Mouse (Mus musculus) limb, embryonic 10.5 days (tissue): ENCODE data around the gene Fam122a. TPM values are rescaled to one million over a fixed set of nuclear protein-coding genes. Genes with fewer than 3 reads are reported as not detected.

ENCODE experiments used
- DNase-seq: peaks from one replicate; pipeline ENCODE4 v3.0.0-alpha.2; 2017; ENCODE audit warnings: low spot score
- H3K27ac ChIP-seq: fragments of 300-500 bp; sonication (generic); 2 replicates; pipeline ENCODE4 v1.5.1; 2016; ENCODE audit warnings: mild to moderate bottlenecking
- H3K27me3 ChIP-seq: fragments of 300-500 bp; sonication (generic); 2 replicates; pipeline ENCODE4 v1.6.1; 2016; ENCODE audit warnings: low read depth, mild to moderate bottlenecking; ENCODE audit not compliant: poor library complexity, severe bottlenecking
- H3K36me3 ChIP-seq: fragments of 300-500 bp; sonication (generic); 2 replicates; pipeline ENCODE4 v1.6.1; 2016; ENCODE audit warnings: mild to moderate bottlenecking, moderate library complexity
- H3K4me1 ChIP-seq: fragments of 300-500 bp; sonication (generic); 2 replicates; pipeline ENCODE4 v1.6.1; 2016
- H3K4me3 ChIP-seq: fragments of 300-500 bp; sonication (generic); 2 replicates; pipeline ENCODE4 v1.5.1; 2016; ENCODE audit warnings: mild to moderate bottlenecking, moderate library complexity
- H3K9me3 ChIP-seq: fragments of 300-500 bp; sonication (generic); replicated peaks from 2 replicates; pipeline ENCODE4 v1.6.1; 2016; ENCODE audit warnings: mild to moderate bottlenecking
- WGBS: fragments of 180-500 bp; shearing (Covaris S2); methylation state at CpG from one replicate; pipeline ENCODE4 v1.1.7; 2016; 5-methylcytosine and 5-hydroxymethylcytosine counted together
- polyA plus RNA-seq: library from polyadenylated mRNA; unstranded; fragments of >200 nt; fragmentation: Nextera tagmentation; extraction: Ambion mirVana; gene quantifications from 2 replicates; pipeline ENCODE4 v1.2.1, GENCODE M21; 2016

The Fam122a gene
- polyA plus RNA-seq, 1 experiment from 2014 or later, result 44.3 TPM

DNA sequence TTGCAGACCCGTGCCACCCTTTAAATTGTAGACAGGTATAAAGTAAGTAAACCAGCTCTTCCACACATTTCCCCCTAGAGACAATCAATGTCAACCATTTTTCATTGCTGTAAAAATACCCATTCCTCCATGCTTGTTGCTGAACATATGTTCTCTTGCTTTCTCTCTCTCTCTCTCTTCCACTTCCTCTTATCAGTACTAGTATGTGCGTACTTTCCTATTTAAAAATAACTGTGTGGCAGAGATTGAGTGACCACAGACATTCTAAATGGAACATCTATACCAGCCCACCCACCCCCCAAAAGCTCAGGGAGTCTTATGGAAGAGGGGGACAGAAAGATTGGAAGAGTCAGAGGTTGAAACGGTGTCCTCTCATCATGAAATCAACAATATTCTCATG lies 32.8 kb downstream of the Fam122a start:
- Histone ChIP-seq H3K9me3 (no peaks in the 10 kb centered on the region), H3K36me3 (no peaks in the 10 kb centered on the region), H3K4me3 (no peak overlapping the region), H3K27ac (no peak overlapping the region), H3K27me3 (no peaks in the 10 kb centered on the region), H3K4me1 (no peaks in the 10 kb centered on the region)
- no peak for DNase-seq
- WGBS, result 92% methylated on average over 3 of the region's 3 CpGs

DNA sequence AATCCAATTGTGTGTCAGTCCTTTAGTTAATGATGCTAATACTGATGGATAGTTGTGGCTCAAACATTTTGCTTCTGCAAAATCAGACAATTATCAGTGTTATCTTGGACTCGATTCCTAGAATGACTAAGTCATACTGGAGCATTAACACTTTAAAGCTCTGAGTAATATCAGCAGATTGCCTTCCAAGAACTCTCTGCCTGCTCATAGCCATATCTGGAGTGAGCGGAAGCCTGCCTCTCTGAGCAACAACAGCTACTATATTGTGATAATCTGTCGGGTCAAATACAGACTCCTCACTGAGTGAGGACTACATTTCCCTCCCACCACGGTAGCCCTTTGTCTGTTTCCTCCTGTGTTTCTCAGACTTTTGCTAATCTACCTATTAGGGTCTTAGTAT lies 37.4 kb downstream of the Fam122a start:
- WGBS, result 87% methylated on average over 4 of the region's 4 CpGs
- Histone ChIP-seq H3K27ac (no peak overlapping the region), H3K36me3 (no peaks in the 10 kb centered on the region), H3K4me1 (peaks cover 6% of the 10 kb centered on the region), H3K4me3 (no peak overlapping the region), H3K27me3 (no peaks in the 10 kb centered on the region), H3K9me3 (no peaks in the 10 kb centered on the region)
- no peak for DNase-seq

DNA sequence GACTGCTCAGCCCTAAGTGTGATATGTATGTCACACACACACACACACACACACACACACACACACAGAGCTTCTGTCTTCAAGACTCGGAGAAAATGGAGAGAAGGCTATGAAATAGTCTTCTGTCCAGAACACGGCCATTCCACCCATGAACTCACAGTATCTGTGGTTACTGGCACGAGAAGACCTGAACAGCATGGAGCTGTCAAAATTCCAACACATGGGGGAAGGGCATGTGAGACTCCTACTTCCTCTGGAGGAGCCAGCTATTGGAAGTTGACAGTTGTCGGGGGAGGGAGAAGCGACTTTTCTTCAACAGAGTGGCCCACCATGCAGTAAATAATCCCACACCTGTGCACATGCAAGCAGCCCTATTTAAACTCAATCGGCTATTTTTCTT lies 42.9 kb downstream of the Fam122a start:
- H3K27me3 ChIP-seq, result no peaks in the 10 kb centered on the region
- no peaks in the 10 kb centered on the region for H3K36me3 ChIP-seq
- WGBS, result 85% methylated on average over 6 of the region's 6 CpGs

DNA sequence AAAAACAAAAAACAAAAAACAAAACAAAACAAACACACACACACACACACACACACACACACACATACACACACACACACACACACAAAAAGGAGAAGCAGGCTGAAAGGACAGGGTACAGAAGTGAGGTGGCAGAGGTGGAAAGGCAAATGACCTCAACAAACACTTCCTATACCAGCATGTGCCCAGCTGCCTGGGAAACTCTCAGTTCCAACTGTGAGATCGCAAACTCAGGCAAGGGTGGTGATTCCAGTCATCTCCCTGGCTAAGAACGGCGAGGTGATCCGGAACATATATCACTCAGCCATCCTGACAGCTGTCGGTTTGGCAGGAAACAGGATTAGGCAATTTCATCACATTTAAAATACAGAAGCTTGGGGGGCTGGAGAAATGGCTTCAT lies 44.7 kb downstream of the Fam122a start:
- H3K36me3 ChIP-seq, result no peaks in the 10 kb centered on the region
- WGBS, result 83% methylated on average over 5 of the region's 5 CpGs

More for the DNA sequence above, 42.9 kb downstream of the Fam122a start:
- Histone ChIP-seq H3K9me3 (no peaks in the 10 kb centered on the region), H3K4me3 (no peak overlapping the region), H3K4me1 (peaks cover 6% of the 10 kb centered on the region), H3K27ac (no peak overlapping the region)
- DNase-seq, result no peak

DNA sequence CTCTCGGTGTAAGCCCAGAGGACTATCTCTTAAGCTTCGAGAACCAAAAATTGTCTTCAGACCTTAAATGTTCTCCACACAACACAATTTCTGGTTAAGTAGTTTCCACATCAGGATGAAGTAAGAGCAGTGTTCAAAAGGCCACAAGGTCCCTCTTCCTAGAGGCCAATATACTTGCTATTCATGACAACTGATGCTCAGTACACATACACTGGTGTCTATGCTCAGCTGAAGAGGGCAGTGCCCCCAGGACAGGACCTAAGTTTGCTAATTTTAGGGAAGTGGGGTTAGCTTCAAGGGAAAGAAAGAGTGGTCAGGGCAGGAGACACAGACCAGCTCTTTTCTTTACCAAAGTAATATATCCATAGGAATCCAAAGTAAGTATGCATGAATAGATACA lies 45.8 kb downstream of the Fam122a start:
- H3K27ac ChIP-seq, result no peak overlapping the region
- peaks cover 6% of the 10 kb centered on the region for H3K4me1 ChIP-seq
- DNase-seq, result no peak
- H3K9me3 ChIP-seq, result no peaks in the 10 kb centered on the region
- 93% methylated on average over 2 of the region's 2 CpGs for WGBS
- H3K36me3 ChIP-seq, result no peaks in the 10 kb centered on the region
- no peaks in the 10 kb centered on the region for H3K27me3 ChIP-seq
- no peak overlapping the region for H3K4me3 ChIP-seq

More for the DNA sequence above, 44.7 kb downstream of the Fam122a start:
- Histone ChIP-seq H3K4me1 (peaks cover 6% of the 10 kb centered on the region), H3K27ac (no peak overlapping the region), H3K9me3 (no peaks in the 10 kb centered on the region), H3K27me3 (no peaks in the 10 kb centered on the region), H3K4me3 (no peak overlapping the region)
- DNase-seq, result no peak

DNA sequence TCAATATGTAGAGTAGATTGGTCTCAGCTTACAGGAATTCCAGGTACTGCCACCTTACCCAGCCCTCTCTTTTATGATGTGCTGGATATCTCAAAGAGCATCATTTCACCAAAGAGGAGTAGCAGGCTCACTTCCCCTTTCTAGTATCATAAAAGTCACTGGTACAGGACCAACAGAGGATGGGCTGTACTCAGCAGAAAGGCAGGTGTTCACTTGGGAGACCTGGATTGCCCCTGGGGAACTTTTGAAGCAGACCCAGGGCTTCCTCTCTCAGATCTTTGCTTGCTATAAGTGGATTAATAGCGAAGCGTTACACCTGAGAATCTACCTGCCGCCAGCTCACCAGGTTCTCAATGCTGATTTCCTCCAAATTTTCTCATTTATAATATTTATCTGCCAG lies 49.1 kb downstream of the Fam122a start:
- Histone ChIP-seq H3K36me3 (no peaks in the 10 kb centered on the region), H3K9me3 (no peaks in the 10 kb centered on the region), H3K27ac (no peak overlapping the region), H3K4me3 (no peak overlapping the region), H3K27me3 (no peaks in the 10 kb centered on the region), H3K4me1 (no peaks in the 10 kb centered on the region)
- no peak for DNase-seq
- WGBS, result 90% methylated on average over 3 of the region's 3 CpGs

DNA sequence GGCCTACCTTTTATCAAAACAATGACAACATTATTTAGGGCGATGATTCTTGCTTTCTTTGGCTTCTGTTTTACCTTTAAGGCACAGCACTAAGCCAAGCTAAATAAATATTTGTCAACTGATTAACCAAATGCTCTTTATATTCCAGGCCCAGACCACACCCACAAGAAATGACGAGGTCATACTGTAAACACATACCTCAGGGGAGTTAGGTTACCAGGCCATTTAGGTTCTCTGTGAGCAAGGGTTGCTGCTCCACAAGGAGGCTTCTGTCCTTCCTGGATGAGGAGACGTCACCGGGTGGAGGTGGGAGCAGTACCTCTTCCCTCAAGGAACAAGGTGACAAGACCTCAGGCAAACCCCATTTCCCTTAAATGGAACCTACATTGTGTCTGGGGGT lies 49.9 kb downstream of the Fam122a start:
- H3K4me1 ChIP-seq, result no peaks in the 10 kb centered on the region
- 68% methylated on average over 4 of the region's 4 CpGs for WGBS
- H3K9me3 ChIP-seq, result no peaks in the 10 kb centered on the region
- H3K27me3 ChIP-seq, result no peaks in the 10 kb centered on the region
- no peak overlapping the region for H3K27ac ChIP-seq
- H3K36me3 ChIP-seq, result no peaks in the 10 kb centered on the region
- DNase-seq, result no peak
- no peak overlapping the region for H3K4me3 ChIP-seq

DNA sequence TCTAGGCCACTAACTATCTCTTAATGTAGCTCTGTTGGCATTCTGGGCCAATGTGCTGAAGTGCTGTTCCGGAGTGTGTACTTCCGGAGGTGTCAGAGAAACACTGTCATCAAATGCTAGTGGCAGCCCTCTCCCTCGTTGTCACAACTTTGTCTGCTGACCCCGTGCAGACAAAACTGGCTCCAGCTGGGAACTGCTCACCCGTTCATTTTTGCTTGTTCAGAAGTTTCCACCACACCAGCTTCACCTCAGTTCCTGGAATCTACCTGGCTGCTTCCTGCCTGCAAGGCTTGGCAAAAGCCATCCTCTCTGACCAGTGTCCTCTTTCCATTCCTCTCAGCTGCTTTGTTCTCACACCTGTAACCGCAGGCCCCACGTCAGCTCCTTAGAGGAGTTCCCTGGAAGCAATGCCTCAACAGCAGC lies 50.4 kb downstream of the Fam122a start:
- H3K9me3 ChIP-seq, result no peaks in the 10 kb centered on the region

More for the DNA sequence above, 50.4 kb downstream of the Fam122a start:
- H3K27ac ChIP-seq, result no peak overlapping the region
- no peaks in the 10 kb centered on the region for H3K4me1 ChIP-seq
- H3K27me3 ChIP-seq, result no peaks in the 10 kb centered on the region
- 87% methylated on average over 7 of the region's 7 CpGs for WGBS
- DNase-seq, result no peak
- no peak overlapping the region for H3K4me3 ChIP-seq
- no peaks in the 10 kb centered on the region for H3K36me3 ChIP-seq

Other genes with a start within 250 kb of the Fam122a start
- 62.7 and 67.1 TPM in 2 replicates for gene Fxn, start 196.8 kb downstream of the Fam122a start, polyA plus RNA-seq
- gene Pip5k1b, start 78.5 kb upstream of the Fam122a start, polyA plus RNA-seq, result 0.28 and 0.50 TPM in 2 replicates
- 0.28 and 0.51 TPM in 2 replicates for gene Tmem252, start 196.7 kb upstream of the Fam122a start, polyA plus RNA-seq